Mouse (Mus musculus): ENCODE data around the gene Kazn.

The Kazn gene

GRCm38 (mm10) chr4:142242164-142242563 is 3.0 kb upstream of the Kazn start:
- DNase-seq (ENCODE audit: low spot score in 2 of 2): no peak

- DNase-seq (ENCODE audit: low spot score in 2 of 2): no peak
Measured at GRCm38 (mm10) chr4:142240874-142241273, 1.7 kb upstream of the Kazn start.

GRCm38 (mm10) chr4:142238486-142239239 is 538 bp downstream of the Kazn start:
- DNase-seq (ENCODE audit: low spot score in 2 of 2): peak in 1 of 2 experiments; percentile 69

GRCm38 (mm10) chr4:142238041-142238440 is 1.2 kb downstream of the Kazn start:
- no peak for DNase-seq (ENCODE audit: low spot score in 2 of 2)

- DNase-seq (ENCODE audit: low spot score in 2 of 2): no peak
Measured at GRCm38 (mm10) chr4:142236681-142237080, 2.5 kb downstream of the Kazn start.

GRCm38 (mm10) chr4:142235426-142235825 is 3.8 kb downstream of the Kazn start:
- no peak for DNase-seq (ENCODE audit: low spot score in 2 of 2)

GRCm38 (mm10) chr4:142234828-142235227 is 4.4 kb downstream of the Kazn start:
- no peak for DNase-seq (ENCODE audit: low spot score in 2 of 2)

GRCm38 (mm10) chr4:142228821-142229575 is 10.2 kb downstream of the Kazn start:
- peak in 1 of 2 experiments; percentile 47 for DNase-seq (ENCODE audit: low spot score in 2 of 2)

GRCm38 (mm10) chr4:142223898-142224645 is 15.1 kb downstream of the Kazn start:
- DNase-seq (ENCODE audit: low spot score in 2 of 2): no peak

- DNase-seq (ENCODE audit: low spot score in 2 of 2): no peak
Measured at GRCm38 (mm10) chr4:142222385-142222784, 16.8 kb downstream of the Kazn start.

GRCm38 (mm10) chr4:142221757-142222072 is 17.5 kb downstream of the Kazn start:
- DNase-seq (ENCODE audit: low spot score in 2 of 2): no peak

- DNase-seq (ENCODE audit: low spot score in 2 of 2): no peak
Measured at GRCm38 (mm10) chr4:142221025-142221756, 18.0 kb downstream of the Kazn start.

- no peak for DNase-seq (ENCODE audit: low spot score in 2 of 2)
Measured at GRCm38 (mm10) chr4:142218997-142219396, 20.2 kb downstream of the Kazn start.

- no peak for DNase-seq (ENCODE audit: low spot score in 2 of 2)
Measured at GRCm38 (mm10) chr4:142217048-142217447, 22.2 kb downstream of the Kazn start.

- DNase-seq (ENCODE audit: low spot score in 2 of 2): no peak
Measured at GRCm38 (mm10) chr4:142215760-142216159, 23.4 kb downstream of the Kazn start.

- no peak for DNase-seq (ENCODE audit: low spot score in 2 of 2)
Measured at GRCm38 (mm10) chr4:142214532-142214931, 24.7 kb downstream of the Kazn start.

- no peak for DNase-seq (ENCODE audit: low spot score in 2 of 2)
Measured at GRCm38 (mm10) chr4:142212425-142212824, 26.8 kb downstream of the Kazn start.

GRCm38 (mm10) chr4:142209884-142210283 is 29.3 kb downstream of the Kazn start:
- no peak for DNase-seq (ENCODE audit: low spot score in 2 of 2)

GRCm38 (mm10) chr4:142209476-142209875 is 29.7 kb downstream of the Kazn start:
- no peak for DNase-seq (ENCODE audit: low spot score in 2 of 2)

- DNase-seq (ENCODE audit: low spot score in 2 of 2): no peak
Measured at GRCm38 (mm10) chr4:142205693-142206092, 33.5 kb downstream of the Kazn start.

- DNase-seq (ENCODE audit: low spot score in 2 of 2): no peak
Measured at GRCm38 (mm10) chr4:142196626-142197025, 42.6 kb downstream of the Kazn start.

GRCm38 (mm10) chr4:142193780-142194179 is 45.4 kb downstream of the Kazn start:
- no peak for DNase-seq (ENCODE audit: low spot score in 2 of 2)

All from urinary bladder, postnatal 4 days (tissue).